Mouse (Mus musculus) spleen, adult 18-20 months (tissue): Measurements from ENCODE around the gene Sbk2.
"Not testable (repeated sequence)": the region's sequence is repeated elsewhere in the genome, so short reads cannot be mapped to it uniquely, and the experiment has no call there.

ENCODE experiments used
- DNase-seq, 2 experiments: peaks; one replicate each; pipeline ENCODE4 v3.0.0; 2022; ENCODE audit warnings: mixed read lengths in 2 of 2

Gene Sbk2

GRCm38 (mm10) chr7:4964272-4964671 lies at the start of gene Sbk2:
Gene Sbk2 (minus strand): TSS chr7:4964406.
- DNase-seq, result peak; percentile 64 to 81

DNA sequence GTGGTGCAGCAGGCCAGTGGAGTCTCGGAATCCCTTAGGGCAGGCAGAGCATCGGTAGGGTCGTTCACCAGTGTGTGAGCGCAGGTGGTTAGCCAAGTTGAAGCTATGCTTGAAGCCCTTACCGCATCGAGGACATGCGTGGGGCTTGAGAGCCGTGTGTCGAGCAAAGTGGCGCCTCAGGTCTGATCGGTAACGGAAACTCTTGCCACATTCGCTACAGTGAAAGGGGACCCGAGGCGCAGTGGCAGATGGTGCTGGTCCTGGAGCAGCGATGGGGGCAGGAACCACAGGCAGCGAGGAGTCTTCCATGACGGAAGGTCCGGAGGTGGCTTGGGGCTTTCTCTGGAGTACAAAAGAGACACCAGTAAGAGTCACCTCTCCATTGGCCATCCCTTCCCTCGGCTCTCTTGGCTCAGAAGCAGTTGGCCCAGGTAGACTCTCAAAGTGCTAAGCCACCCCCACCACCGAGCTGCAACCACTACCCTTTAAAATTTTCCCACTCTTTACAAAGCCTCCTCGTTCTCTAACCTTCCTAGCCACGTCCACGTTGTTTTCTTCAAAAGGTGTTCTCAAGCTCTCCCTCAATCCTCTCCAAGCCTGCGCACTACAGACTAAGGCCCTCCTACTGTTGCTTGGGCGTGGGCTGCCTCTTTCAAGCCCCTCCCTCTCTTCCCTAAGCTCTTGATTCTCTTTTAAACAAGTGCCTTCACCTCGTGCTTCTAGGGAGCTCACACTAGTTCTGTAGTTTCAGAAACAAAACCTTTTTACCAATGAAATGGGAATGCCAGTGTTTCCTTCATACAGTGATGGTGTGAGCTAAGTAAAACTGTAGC lies 48.7 kb upstream of the Sbk2 start:
- no peak for DNase-seq

DNA sequence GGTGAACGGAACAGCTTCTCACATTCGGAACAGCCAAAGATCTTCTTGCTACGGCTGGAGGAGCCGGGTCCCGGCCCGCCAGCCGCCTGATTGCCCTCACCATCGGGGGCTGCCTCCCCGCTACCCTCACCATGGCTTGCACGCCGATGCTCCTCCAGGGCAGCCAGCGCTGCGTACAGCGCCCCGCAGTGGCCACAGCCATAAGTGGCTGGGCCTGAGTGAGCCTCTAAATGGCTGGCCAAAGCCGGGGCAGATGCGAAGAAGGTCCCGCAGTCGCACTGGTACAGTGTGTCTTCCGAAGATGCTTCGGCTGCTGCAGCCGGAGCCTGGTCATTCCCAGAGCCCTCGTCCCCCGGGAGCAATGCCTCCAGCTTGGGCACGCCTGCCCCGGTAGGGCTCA lies 44.0 kb upstream of the Sbk2 start:
- no peak for DNase-seq

DNA sequence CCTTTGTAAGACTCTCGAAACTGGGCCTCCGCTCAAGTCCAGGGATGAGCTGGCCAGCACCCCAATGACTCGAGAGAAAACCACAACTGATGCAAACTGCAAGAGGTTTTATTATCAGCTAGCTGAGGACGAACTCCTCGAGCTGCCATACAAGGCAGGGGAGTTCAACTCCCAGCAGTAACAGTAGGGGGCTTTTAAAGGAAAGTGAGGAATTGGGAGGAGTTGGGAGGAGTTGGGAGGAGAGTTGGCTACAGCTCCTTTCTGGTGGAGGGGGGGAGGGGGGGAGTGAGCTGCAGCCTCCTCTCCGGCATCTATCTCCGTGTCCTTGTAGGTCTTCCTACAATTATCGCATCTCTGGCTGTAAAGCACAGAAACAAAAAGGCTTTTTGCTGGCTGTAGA lies 38.7 kb upstream of the Sbk2 start:
- DNase-seq, result not testable (repeated sequence)

GRCm38 (mm10) chr7:4999876-5000275 lies 35.7 kb upstream of the Sbk2 start:
- DNase-seq, result peak in 1 of 2 experiments; percentile 46

- DNase-seq, result no peak
Measured at GRCm38 (mm10) chr7:4996934-4997333, 32.7 kb upstream of the Sbk2 start.

DNA sequence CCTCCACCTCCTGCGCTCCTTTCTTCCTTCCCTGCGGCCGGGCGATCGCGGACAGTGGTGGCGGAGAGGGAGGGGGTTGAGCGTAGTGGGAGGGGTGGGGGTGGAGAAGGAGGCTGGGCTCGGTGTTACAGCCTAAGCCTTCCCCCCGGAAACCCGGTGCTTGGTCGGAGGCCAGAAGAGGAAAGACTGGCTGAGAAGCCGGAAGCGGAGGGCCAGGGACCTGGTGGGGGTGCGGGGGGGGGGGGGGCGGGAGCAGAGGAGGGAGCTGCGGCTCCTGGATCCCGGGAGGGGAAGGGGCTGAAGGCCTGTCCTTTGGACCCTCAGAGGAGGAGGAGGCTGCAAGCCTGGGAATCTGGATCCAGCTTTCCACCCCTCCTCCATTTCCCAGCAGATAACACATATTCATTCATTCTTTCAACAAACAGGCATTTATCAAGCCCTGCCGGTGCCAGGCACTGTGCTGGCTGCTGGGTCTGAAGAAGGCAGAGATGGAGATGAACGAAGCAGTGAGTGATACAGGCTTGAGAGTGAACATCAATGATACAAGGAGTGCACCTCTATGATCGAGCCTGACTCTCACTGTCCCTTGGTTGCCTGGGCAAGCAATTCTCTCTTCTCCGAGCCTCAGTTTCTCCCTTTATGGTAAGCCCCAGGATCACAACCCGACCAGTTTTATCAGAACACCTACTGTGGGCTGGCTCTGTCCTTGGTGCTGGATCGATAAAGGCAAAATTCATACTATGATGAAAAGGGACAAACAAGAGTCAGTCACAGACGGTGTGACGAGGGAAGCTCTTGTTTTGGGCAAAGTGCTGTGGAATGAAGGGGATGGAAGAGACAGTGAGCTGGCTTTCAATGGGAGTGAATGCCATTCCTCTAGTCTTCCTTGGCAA lies 32.0 kb upstream of the Sbk2 start, which contains the start of gene Zfp579:
TSS of gene Zfp579 (minus strand) at position 156 of the 893 bp plus-strand sequence.
- peak; percentile 61 to 70 for DNase-seq

- no peak for DNase-seq
Measured at GRCm38 (mm10) chr7:4995268-4996002, 31.2 kb upstream of the Sbk2 start.

GRCm38 (mm10) chr7:4993999-4994788 lies 30.0 kb upstream of the Sbk2 start:
- DNase-seq, result no peak

GRCm38 (mm10) chr7:4993347-4993998 lies 29.3 kb upstream of the Sbk2 start:
- DNase-seq, result no peak

- no peak for DNase-seq
Measured at GRCm38 (mm10) chr7:4988250-4988649, 24.0 kb upstream of the Sbk2 start.

DNA sequence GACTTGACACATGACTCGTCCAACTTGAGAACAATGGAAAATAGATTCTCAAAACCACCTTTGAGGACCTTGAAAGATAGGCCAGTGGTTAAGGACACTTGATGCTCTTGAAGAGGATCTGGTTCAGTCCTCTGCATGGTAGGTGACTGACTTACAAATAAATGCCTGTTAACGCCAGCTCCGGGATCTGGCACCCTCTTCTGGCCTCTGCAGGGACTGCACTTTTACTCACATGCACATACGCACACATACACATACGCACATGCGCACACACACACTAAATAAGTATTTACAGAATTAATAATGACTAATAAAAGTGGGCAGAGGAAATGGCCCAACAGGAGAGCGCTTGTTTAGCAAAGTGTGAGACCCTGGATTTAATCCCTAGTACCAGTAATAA lies 12.6 kb upstream of the Sbk2 start:
- DNase-seq, result no peak

DNA sequence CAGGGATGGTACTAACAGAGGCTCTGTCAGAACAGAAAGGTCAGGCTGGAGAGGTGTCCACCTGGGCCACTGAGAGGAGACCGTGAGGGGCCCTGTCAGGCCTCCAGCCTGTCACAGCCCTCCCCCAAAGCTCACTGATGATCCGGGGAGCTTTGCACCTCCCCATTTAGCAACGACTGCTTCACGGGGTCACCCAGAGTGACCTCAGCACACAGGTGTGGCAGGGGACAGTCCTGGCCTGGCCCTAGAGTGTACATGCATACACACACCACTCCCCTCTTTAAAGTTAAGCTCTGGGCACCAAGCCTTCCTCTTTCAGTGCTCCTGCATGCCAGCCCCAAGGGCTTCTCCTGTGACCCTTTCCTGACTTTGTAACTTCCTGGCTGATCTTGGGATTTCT lies 11.2 kb upstream of the Sbk2 start:
- DNase-seq, result no peak

- no peak for DNase-seq
Measured at GRCm38 (mm10) chr7:4972321-4973047, 8.3 kb upstream of the Sbk2 start.

DNA sequence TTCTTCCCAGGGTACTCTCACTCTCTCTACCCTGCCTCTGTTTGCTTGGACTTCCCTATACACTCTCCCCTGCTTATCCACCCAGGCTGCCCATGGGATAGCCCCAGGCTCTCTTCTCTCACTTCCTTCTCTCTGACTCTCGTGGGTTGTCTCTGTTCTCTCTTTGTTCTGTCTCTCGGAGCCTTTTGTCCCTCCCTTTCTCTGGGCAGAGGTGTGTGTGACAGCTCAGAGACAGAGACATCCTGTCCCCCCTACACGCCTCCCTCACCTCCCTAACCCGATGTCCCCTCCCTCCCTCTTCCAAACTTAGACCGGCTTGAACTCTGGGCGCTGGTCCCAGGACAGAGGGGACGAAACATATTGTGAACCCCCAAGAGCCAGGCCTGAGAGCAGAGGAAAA lies 7.5 kb upstream of the Sbk2 start:
- DNase-seq, result no peak

- DNase-seq, result no peak
Measured at GRCm38 (mm10) chr7:4971068-4971467, 6.9 kb upstream of the Sbk2 start, which contains the start of gene Sbk3. Gene Sbk3 (minus strand): TSS chr7:4971168.

DNA sequence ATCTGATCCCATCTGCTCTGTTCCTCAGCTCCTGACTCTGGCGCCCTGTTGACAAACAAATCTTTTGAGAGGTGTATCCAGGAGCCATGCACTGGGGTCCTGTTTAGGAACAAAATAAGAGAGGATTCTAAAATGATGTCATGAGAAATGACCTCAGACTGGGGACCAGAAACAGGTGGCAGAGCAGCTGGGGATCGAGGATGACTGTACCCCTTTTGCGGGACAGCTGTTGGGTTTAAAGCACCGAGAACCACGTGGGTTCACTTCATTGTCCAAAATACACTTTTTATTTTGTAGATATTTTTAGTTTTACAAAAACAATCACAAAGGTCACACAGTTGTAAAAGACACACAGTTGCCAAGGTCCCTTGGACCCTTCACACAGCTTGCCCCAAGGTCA lies 782 bp upstream of the Sbk2 start:
- no peak for DNase-seq

GRCm38 (mm10) chr7:4963527-4963926 lies 679 bp downstream of the Sbk2 start:
- no peak for DNase-seq

- no peak for DNase-seq
Measured at GRCm38 (mm10) chr7:4957361-4957760, 6.8 kb downstream of the Sbk2 start.

- DNase-seq, result no peak
Measured at GRCm38 (mm10) chr7:4953815-4954445, 10.3 kb downstream of the Sbk2 start.
